28 mouse cellular contexts compared by ENCODE assay signal in the genomic region with DNA sequence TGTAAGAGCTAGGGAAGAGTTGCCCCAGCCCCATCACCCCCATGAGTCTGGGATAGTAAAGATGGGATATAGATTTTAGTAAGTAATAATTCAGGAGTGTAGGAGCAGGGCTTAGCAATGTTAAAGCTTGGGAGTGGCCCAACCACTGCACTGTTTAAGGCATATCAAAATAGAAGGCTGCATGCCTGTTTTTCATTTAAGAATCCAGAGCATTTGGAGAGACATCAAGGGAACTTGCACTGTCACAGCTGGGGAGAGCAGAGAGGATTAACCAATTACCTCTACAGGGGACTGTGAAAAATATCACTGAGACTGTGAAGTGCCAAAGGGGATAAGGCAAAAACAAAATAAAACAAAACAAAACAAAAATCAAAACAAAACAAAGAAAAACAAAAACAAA.
"Had no signal": no experiment of that assay in that cellular context is flagged by ENCODE, and none has a peak within 500 bp of the region (broad histone marks: within the 10 kb centered on the region; RNA-seq: fewer than 3 reads in every experiment).

No protein-coding gene starts in this region.

- H3K36me3 ChIP-seq: heart, embryonic 10.5 days; heart, embryonic 12.5 days; hindbrain, embryonic 10.5 days; hindbrain, embryonic 12.5 days; kidney, embryonic 15.5 days; limb, embryonic 12.5 days; liver, embryonic 13.5 days; liver, embryonic 15.5 days had no signal

- H3K4me2 ChIP-seq: heart, embryonic 12.5 days; hindbrain, embryonic 12.5 days; hindbrain, embryonic 14.5 days; kidney, embryonic 15.5 days; limb, embryonic 12.5 days; liver, embryonic 11.5 days; liver, embryonic 13.5 days; liver, embryonic 15.5 days had no signal

- H3K4me1 ChIP-seq: heart, embryonic 10.5 days; heart, embryonic 12.5 days; hindbrain, embryonic 10.5 days; hindbrain, embryonic 12.5 days; kidney, embryonic 15.5 days; liver, embryonic 13.5 days; liver, embryonic 15.5 days had no signal

- DNase-seq: gastrocnemius, postnatal 10 days; gastrocnemius, postnatal 25 days; heart, adult 18-20 months; heart, postnatal 10 days; heart, postnatal 4 days; kidney, adult 11 months; kidney, adult 2 months; kidney, adult 9 months; kidney, postnatal 14 days; kidney, postnatal 36 days; layer of hippocampus, adult 9-11 months; layer of hippocampus, postnatal 36 days; left cerebral cortex, postnatal 4 days; liver; liver, embryonic 13.5 days; liver, postnatal 0 days had no signal

- H3K27ac ChIP-seq: heart, embryonic 10.5 days; hindbrain, embryonic 10.5 days; hindbrain, embryonic 12.5 days; hindbrain, embryonic 14.5 days; hindbrain, postnatal 0 days; kidney, embryonic 15.5 days; kidney, postnatal 0 days; limb, embryonic 12.5 days; liver, embryonic 13.5 days; liver, embryonic 15.5 days had no signal

- H3K27me3 ChIP-seq: heart, embryonic 12.5 days; hindbrain, embryonic 12.5 days; kidney, embryonic 15.5 days; limb, embryonic 12.5 days; liver, embryonic 13.5 days; liver, embryonic 15.5 days had no signal

- H3K4me3 ChIP-seq: heart, embryonic 10.5 days; heart, embryonic 12.5 days; hindbrain, embryonic 10.5 days; hindbrain, embryonic 12.5 days; kidney, embryonic 15.5 days; limb, embryonic 12.5 days; liver, embryonic 13.5 days; liver, embryonic 15.5 days had no signal

- H3K9ac ChIP-seq: heart, embryonic 12.5 days; hindbrain, embryonic 12.5 days; hindbrain, embryonic 14.5 days; kidney, embryonic 15.5 days; limb, embryonic 12.5 days; liver, embryonic 13.5 days; liver, embryonic 15.5 days; liver, postnatal 0 days had no signal

- ATAC-seq: hindbrain, postnatal 0 days; intestine, embryonic 16.5 days; liver, postnatal 0 days had no signal

- H3K9me3 ChIP-seq: heart, embryonic 10.5 days; heart, embryonic 12.5 days; hindbrain, embryonic 10.5 days; hindbrain, embryonic 12.5 days; kidney, embryonic 15.5 days; limb, embryonic 12.5 days; liver, embryonic 13.5 days; liver, embryonic 15.5 days had no signal
